Mouse (Mus musculus): ENCODE measurements at regions not wholly inside any gene's neighbourhood (a gene's known extent, or its start where the extent isn't known, plus 50 kb on each side); places are given as distances from the start of the nearest gene placed in this dataset.

DNA sequence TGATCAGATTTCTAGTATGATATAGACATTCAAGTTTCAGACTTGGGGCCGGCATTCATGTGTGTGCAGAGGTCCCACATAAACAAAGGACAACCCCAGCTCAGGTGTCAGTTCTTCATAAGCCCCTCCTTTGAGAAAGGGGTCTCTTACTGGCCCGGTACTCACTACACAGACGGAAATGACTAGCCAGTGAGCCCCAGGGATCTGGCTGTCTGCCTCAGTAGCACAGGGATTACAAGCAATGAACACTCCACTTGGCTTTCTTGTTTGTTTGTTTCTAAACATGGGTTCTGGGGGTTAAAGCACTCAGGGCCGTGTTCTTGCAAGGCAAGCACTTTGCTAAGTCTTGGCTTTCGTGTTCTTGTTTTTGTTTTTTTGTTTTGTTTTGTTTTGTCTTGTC is 115.3 kb upstream of the Atp6ap2 start:
- DNase-seq (ENCODE audit: low spot score): no peak

DNA sequence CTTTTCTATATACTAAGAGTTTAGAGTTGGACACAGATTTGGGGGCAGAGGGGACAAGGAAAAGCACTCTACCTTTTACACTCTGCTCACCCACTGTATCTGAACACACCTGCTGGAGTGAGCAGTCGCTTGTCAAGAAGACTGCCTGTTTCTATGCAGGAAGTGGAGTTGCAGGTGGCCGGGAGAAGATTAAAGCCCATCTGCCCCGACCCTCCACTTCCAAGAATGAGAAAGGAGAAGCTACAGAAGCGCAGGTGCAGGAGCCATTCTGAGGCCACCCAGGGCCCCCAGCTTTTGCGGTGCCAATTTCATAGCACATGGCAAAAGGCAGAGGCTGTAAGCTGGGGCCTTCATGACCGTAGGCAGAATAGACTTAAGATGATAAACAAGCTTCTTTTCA is 108.4 kb upstream of the Atp6ap2 start:
- DNase-seq (ENCODE audit: low spot score): no peak

DNA sequence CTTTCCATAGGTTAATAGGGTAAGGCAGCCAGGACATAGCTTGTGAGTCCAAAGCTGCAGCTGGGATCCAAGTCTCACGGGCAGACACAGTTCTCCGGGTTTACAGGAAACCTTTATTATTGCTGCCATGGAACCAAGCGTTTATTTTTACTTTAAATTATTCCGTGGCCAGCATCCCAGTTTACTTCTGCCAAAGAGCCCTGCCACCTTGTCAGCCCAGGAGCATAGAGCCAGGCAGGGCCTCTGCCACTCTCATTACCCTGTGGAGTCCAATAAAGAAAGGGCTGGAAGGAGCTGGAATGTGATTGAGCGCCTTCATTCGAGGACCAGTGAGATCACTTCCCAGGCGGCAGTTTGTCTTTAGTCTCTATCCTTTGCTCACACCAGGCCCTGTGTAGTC is 96.6 kb upstream of the Atp6ap2 start:
- no peak for DNase-seq (ENCODE audit: low spot score)

DNA sequence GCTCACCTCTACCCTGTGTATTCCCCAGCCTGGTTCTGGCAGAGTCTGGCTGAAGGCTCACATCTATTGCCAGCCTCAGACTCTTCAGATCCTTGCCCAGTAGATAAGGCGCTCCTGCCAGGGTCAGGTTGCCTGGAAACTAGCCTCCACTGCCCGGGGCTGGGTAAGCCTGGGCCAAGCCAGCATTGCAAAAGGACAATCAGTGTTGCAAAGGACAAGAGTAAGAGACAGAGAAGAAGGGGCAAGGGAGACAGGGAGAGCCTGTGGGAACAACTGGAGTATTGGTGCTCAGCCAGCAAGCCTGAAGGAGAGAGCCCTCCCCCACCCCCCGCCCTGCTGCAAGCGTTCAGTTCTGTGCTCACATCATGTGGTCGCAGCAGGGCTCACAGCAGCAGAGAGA is 94.4 kb upstream of the Atp6ap2 start:
- DNase-seq (ENCODE audit: low spot score): no peak

DNA sequence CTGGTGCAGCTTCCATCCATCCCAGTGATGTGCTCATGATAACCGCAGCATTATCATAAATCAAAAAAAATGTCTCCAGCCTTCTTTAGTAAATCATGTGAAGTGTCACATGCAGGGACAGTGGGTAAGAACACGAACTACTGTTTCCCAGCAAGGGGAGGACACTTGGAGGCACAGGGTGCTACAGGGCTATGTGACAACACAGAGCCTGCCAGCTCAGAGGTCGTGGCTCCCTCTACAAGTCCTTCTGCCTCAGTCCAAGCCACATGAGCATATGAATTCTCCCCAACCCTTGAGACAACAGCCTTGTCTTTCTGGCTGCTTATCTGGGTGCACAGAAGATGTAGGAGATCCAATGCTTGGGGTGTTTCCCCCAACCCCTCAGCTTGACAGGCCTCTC is 93.7 kb upstream of the Atp6ap2 start:
- DNase-seq (ENCODE audit: low spot score): no peak

DNA sequence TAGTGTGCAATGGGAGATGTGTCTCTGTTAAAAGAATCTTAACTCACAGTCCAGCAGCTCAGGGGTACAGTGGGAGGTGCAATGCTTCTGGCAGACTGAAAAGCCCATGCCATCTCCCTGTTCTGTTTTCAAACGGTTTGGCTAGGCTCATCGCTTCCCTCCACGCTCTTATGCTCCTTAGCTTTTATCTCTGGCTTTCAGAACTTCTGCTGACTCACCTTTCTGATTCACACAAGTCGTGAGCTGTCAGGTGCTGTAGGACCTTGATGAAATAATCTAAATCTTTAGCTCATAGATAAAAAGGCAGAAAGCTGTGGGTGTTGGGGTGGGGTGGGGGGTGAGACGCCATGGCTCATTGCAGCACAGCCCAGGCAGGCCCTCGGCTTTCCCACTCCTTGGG is 93.1 kb upstream of the Atp6ap2 start:
- no peak for DNase-seq (ENCODE audit: low spot score)

DNA sequence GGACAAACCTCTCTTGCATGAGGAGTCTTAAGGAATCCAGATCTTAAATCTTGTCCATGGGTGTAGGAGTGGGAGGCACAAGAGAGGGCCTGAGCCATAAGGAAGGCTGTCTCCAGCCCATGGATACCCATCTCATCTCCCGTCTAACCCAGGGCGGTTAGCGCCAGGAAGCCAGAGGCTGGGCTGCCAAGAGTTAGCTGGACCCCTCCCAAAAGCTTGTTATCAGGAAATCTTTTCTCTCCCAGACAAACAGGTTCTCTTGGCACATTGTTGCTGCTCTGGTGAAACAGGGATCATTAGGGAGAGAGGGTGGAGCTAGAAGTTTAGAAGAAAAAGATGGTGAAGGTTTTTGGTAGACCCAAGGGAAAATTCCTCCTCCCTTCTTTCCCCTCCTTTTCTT is 87.0 kb upstream of the Atp6ap2 start:
- DNase-seq (ENCODE audit: low spot score): no peak

DNA sequence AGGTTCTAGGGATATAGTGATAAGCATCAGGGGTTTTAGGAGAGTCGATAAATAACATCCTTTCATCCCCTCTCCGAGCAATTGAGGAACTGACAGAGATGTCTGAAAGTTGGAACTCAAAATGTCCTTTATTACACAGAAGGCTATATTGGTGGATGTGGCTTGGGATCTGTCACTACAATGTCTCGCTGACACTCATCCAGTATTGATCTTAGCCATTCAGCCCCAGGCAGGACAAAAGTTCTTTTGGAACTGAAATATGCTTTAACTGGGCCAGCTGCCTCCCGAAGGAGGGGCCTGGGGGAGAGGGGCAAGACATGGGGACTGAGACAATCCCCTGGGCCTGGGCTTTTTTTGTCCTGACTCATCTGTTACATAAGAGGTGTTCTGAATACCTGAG is 85.2 kb upstream of the Atp6ap2 start:
- DNase-seq (ENCODE audit: low spot score): no peak

DNA sequence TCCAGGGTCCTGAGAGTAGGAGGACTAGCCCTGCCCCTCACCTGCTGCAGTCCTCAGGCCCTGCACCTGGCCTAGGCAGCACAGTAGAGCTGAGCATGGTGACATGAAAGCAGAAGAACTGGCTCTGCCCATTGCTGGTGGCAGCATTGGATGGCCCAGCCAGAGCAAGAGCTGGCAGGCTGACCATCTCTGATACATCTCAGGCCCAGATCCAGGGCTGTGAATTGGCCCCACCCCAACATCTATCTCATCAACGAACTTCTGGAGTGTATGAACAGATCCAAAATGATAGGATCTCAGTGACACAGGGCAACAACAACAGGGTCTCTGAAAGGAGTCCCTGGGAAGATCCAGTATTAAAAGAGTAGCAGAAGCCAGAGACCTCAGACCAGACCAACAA is 84.0 kb upstream of the Atp6ap2 start:
- DNase-seq (ENCODE audit: low spot score): no peak

GRCm38 (mm10) chrX:12511119-12511518 is 76.5 kb upstream of the Atp6ap2 start:
- no peak for DNase-seq (ENCODE audit: low spot score)

DNA sequence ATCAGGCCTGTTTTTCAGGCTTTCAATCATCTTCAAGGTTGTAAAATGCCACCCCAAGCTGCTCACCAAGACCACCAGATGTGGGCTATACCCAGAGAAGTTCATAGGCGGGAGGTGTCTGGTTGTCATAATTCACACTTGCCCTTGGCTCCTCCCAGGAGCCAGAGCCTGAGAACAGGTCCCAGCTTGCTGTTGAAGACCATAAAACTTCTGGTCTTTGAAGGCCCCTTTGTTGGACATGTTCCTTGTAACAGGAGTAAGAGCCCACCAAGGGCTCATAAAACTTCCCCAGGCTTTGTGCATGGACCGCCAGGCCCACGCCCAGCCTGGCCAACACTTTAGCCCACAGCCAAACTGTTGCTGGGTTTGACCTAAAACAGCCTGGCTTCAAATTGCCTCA is 62.6 kb upstream of the Atp6ap2 start:
- DNase-seq (ENCODE audit: low spot score): no peak

DNA sequence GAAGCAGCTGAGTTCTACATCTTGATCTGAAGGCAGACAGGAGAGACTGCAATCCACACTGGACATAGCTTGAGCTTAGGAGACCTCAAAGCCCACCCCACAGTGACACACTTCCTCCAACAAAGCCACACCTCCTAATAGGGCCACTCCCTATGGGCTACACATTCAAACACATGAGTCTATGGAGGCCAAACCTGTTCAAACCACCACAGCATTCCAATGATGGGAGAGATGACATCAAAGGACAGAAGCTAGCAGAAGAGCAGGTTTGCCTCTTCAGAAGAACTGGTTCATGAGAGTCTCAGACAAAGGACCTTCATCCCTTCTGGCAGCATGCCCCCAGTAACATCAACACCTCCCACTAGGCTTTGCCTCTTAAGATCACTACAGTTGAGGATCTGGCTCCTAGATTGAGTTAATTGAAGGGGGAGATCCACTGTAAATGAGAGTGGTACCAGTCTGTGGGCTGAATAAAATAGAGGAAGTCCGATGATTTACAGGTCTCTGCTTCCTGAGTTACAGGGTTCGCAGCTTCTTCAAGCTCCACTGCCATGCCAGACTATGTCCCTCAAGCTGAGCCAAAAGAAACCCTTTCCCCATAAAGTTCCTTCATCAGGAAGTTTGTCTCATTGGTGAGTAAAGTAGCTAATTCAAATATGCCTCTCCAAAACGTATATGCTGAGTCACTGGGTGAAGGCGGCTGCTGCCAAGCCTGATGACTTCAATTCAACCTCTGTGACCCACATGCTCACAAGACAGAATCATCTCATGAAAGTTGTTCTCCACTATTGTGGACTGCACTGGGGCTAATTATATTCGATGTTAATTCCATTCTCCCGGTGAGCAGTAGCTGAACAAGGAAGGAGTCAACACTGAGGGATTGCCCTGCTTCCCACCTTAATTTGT is 56.9 kb upstream of the Atp6ap2 start:
- DNase-seq (ENCODE audit: low spot score): no peak
